Mouse (Mus musculus): Measurements from ENCODE around the gene Msi1. TPM values are rescaled to one million over a fixed set of nuclear protein-coding genes. Genes with fewer than 3 reads are reported as not detected.
"Not testable (repeated sequence)": the region's sequence is repeated elsewhere in the genome, so short reads cannot be mapped to it uniquely, and the experiment has no call there.

Msi1 gene
- total RNA-seq, 2 experiments from 2014 or later, result 6.2 to 7.7 TPM

- no peak for DNase-seq
Observed at GRCm38 (mm10) chr5:115434280-115434852, 5.0 kb downstream of the Msi1 start.

- no peak for DNase-seq
Observed at GRCm38 (mm10) chr5:115434853-115435754, 5.7 kb downstream of the Msi1 start.

GRCm38 (mm10) chr5:115435755-115436379 lies 6.5 kb downstream of the Msi1 start:
- no peak for DNase-seq

GRCm38 (mm10) chr5:115436421-115437124 lies 7.2 kb downstream of the Msi1 start:
- DNase-seq, result peak; percentile 70

- DNase-seq, result no peak
Observed at GRCm38 (mm10) chr5:115437242-115437944, 8.0 kb downstream of the Msi1 start.

- DNase-seq, result no peak
Observed at GRCm38 (mm10) chr5:115437945-115438315, 8.5 kb downstream of the Msi1 start.

DNA sequence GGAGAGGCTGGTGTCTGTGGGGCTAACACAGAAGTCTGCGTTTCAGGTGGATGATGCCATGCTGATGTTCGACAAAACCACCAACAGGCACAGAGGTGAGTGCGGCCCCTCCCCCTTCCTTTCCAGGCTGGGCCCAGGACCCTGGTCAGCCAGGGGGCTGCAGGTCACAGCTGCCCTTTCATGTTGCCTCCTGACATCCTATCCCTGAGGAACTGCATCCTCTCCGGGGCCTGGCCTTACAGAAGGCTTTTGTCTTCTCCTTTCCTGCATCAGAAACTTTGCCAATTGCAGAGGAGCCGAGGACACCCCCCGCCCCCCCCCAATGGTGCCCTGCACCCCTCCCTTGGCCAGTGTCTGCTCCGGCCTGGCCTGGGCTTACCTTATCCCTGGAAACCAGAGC lies 9.3 kb downstream of the Msi1 start:
- DNase-seq, result no peak

DNA sequence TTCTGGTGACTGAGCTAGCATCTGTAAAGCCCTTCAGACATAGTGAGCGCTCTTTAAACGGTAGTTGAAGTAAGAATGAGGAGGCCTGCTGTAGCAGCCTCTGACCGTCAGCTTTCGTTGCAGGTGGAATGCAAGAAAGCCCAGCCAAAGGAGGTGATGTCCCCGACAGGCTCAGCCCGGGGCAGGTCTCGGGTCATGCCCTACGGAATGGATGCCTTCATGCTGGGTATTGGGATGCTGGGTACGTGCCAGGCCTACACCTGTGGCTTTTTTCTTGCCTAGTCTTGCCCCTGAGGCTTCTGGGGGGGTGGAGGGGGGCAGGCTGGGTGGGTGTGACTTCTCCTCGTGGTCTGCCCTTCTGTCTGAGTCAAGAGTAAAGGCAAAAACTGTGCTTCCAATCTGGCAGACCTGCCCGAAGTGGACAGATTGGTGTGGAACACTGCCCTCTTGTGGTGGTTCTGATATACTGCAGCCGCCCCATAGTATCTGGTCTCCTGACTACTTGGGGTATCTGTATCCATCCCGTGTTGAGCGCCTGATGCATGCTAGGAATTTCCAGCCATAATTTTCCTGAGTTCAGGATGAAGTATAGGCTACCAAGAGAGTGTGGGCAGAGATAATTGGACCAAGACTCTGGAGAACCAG lies 11.9 kb downstream of the Msi1 start:
- peak; percentile 84 for DNase-seq

- not testable (repeated sequence) for DNase-seq
Observed at GRCm38 (mm10) chr5:115442663-115443062, 13.3 kb downstream of the Msi1 start.

GRCm38 (mm10) chr5:115444130-115444529 lies 14.7 kb downstream of the Msi1 start:
- DNase-seq, result no peak

GRCm38 (mm10) chr5:115447108-115447507 lies 17.7 kb downstream of the Msi1 start:
- no peak for DNase-seq

- no peak for DNase-seq
Observed at GRCm38 (mm10) chr5:115449247-115449646, 19.8 kb downstream of the Msi1 start.

DNA sequence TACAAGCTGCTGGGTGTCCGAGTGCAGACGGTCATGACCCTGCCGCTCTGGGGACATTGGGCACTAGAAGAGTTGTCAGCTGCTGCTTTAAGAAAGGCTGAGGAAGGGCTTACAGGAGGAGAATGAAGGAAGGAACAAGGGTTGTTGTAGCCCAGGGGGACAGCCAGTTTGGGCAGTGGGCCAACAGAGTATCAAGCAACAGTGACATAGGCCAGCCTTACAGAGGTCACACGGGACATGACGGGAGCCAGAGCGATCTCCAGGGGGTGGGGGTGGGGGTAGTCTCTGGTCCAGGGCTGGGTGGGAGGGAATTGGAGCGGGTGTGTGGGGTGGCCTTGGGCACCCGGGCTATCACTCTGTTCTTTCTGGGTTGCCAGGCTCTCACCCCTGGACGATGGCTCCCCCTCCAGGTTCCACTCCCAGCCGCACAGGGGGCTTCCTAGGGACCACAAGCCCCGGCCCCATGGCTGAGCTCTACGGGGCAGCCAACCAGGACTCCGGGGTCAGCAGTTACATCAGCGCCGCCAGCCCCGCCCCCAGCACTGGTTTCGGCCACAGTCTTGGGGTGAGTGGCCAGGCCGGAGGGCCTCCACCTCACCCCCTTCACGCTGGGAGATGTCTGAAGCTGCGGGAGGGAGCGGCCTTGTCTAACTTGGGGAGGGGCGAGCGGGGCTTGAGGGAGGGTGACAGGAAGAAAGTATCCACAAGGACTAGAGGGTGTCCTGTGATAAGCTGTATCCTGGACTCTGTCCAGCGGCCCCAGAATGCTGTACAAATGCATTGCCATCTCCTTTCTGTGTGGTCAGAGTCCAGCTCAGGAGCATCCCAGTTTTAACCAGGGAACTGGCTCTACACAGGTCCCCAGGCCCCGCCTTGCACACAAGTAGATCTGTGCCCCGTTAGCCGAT lies 21.3 kb downstream of the Msi1 start:
- no peak for DNase-seq

- DNase-seq, result no peak
Observed at GRCm38 (mm10) chr5:115454422-115455090, 25.2 kb downstream of the Msi1 start.

DNA sequence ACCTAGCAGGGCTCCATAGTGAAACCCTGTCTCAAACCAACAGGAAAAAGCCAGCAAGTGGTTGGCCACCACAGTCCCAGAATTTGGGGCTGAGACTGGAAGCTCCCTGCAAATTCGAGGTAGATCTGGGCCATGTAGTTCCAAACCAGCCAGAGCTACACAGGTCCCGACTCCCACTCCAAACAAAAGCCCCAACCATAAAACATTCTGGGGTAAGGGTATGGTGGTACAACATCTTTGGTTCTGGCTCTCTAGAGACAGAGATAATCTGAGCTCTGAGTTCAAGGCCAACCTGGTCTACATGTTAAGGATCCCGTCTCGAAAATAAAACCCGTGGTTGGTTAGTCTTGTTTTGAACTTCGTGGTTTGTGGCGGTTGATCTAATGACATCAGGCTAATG lies 26.4 kb downstream of the Msi1 start:
- DNase-seq, result no peak

DNA sequence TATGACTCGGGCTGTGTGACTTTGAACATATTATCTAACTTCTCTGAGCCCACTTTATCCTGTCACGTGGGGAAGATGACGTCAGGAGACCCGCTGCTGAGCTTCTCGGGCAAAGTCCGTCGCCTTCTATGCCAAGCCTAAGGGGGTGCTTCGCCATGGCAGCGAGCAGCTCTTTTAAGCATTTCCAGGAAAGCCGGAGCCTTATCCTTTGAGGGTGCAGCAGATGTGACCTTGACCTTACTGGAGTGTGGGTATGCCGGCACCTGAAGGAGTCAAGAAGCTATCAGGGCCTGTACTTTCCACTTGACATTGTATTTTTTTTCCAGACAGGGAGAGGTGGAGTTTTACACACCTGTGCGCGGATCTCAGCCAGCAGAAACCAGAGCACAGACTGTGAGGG lies 29.5 kb downstream of the Msi1 start:
- no peak for DNase-seq

GRCm38 (mm10) chr5:115464408-115465115 lies 35.2 kb downstream of the Msi1 start:
- DNase-seq, result no peak

DNA sequence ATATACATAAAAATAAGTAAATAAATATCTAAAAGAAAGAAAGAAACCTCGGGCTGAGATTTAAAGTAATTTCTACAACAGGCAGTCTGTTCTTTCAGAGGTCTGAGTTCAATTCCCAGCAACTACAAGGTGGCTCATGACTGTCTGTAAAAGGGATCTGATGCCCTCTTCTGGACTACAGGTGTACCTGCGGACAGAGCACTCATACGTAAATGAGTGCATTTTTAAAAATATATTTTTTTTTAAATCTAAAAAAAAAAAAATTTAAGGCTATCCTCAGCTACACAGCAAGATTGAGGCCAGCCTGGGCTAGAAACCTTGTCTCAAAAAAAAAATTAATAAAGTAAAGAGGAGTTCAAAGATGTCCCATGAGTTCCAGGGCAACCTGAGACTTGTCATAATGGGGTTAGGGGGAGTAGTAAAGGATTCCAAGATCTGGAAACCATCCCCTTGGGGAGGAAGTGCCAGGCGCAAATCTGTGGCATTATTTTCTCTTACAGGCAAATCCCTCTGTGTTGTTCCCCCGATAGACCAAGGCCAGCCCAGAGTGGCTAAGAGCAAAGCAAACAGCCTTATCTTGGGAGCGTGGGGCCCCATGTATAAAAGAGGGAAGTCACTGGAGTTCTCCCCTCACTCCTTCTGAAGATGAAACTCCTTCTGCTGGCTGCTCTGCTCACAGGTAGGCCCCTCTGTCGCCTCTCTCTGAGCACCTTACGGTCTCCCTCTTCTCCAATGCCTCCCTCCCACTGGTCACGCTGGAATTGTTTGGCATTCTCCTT lies 36.4 kb downstream of the Msi1 start, which contains the start of gene Pla2g1b:
Gene Pla2g1b (plus strand): TSS at position 621 of the 779 bp plus-strand sequence.
- DNase-seq, result no peak

All from heart, postnatal 4 days (tissue).